Comparison of ENCODE assay signal across 25 mouse cellular contexts in the genomic region with DNA sequence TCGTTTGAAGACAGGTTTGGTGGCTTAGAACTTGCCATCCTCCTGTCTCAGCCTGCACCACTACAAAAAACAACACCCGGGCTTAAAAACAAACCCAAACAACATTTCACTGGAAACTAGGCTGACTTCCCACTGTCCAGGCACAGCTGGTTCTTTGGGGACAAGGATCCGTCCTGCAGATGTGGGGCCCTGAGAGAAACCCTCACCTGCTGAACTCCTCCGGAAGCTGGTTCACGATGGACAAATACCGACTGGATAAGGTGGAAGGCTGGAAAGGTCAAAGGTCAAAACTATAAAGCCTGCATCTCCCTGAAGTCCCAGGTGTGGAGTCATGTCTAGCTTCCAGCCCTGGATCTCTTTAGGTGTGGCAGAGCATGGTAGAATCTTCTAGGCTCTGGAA. TPM values are rescaled to one million over a fixed set of nuclear protein-coding genes. Genes with fewer than 3 reads are reported as not detected.
DNase-seq lines count a peak whose midpoint lies in the region; ATAC-seq and TF ChIP-seq lines count a peak whose summit lies in the region.
"Had no signal": no experiment of that assay in that cellular context is flagged by ENCODE, and none has a peak within 500 bp of the region (broad histone marks: within the 10 kb centered on the region; RNA-seq: fewer than 3 reads in every experiment).

No protein-coding gene starts in this region.

- intact Hi-C loops in heart, postnatal 10 days (cut with DNase I): loop anchor here (2.0 kb wide), 1 partner anchor 26 kb away; no protein-coding TSS in a partner anchor

- peak; percentile 34 for DNase-seq in cerebellum, adult 11-12 months
- DNase-seq in cerebellum, adult 11 months: no peak
- DNase-seq in heart, adult 11 months: peak; percentile 89
- DNase-seq in heart, postnatal 10 days: no peak
- DNase-seq in stomach, postnatal 0 days (ENCODE audit: low spot score): no peak
- DNase-seq: adrenal gland, postnatal 10 days; adrenal gland, postnatal 36 days; cerebellum, adult 8-10 months; cerebellum, postnatal 14 days; forebrain, postnatal 0 days; gastrocnemius, adult 2 months; gastrocnemius, postnatal 14 days; heart, adult 18-20 months; heart, postnatal 14 days; heart, postnatal 4 days had no signal

- H3K4me3 ChIP-seq in stomach, embryonic 15.5 days (replicated peaks): no peak overlapping the region
- H3K4me3 ChIP-seq in stomach, postnatal 0 days (ENCODE audit: low read depth, low read length): no peak overlapping the region
- no peak overlapping the region for H3K4me3 ChIP-seq in limb, embryonic 12.5 days (replicated peaks)
- no peak overlapping the region for H3K4me3 ChIP-seq in hindbrain, embryonic 12.5 days
- H3K4me3 ChIP-seq: forebrain, embryonic 10.5 days; gastrocnemius, adult 2 months; heart, embryonic 12.5 days; heart, embryonic 15.5 days; hindbrain, embryonic 15.5 days had no signal

- H3K9me3 ChIP-seq in stomach, embryonic 15.5 days: no peaks in the 10 kb centered on the region
- no peaks in the 10 kb centered on the region for H3K9me3 ChIP-seq in stomach, postnatal 0 days (ENCODE audit: control insufficient read depth, low read length)
- no peaks in the 10 kb centered on the region for H3K9me3 ChIP-seq in limb, embryonic 12.5 days
- H3K9me3 ChIP-seq in hindbrain, embryonic 12.5 days (replicated peaks): no peaks in the 10 kb centered on the region
- H3K9me3 ChIP-seq: forebrain, embryonic 10.5 days; G1E; heart, embryonic 12.5 days; heart, embryonic 15.5 days; hindbrain, embryonic 15.5 days had no signal

- no peak for TF ChIP-seq EP300 in stomach, postnatal 0 days (optimal IDR thresholded peaks at IDR 0.05)

- no peaks in the 10 kb centered on the region for H3K27me3 ChIP-seq in stomach, embryonic 15.5 days (replicated peaks)
- no peaks in the 10 kb centered on the region for H3K27me3 ChIP-seq in stomach, postnatal 0 days (ENCODE audit: control insufficient read depth, insufficient read depth, low read length)
- peaks cover 20% of the 10 kb centered on the region for H3K27me3 ChIP-seq in limb, embryonic 12.5 days
- peaks cover 69% of the 10 kb centered on the region for H3K27me3 ChIP-seq in hindbrain, embryonic 12.5 days
- H3K27me3 ChIP-seq: Patski had no signal

- no peaks in the 10 kb centered on the region for H3K36me3 ChIP-seq in stomach, embryonic 15.5 days
- H3K36me3 ChIP-seq in stomach, postnatal 0 days (ENCODE audit: control insufficient read depth, insufficient read depth, low read length): no peaks in the 10 kb centered on the region
- H3K36me3 ChIP-seq in limb, embryonic 12.5 days: no peaks in the 10 kb centered on the region
- no peaks in the 10 kb centered on the region for H3K36me3 ChIP-seq in hindbrain, embryonic 12.5 days
- H3K36me3 ChIP-seq: forebrain, embryonic 10.5 days; heart, embryonic 12.5 days; heart, embryonic 15.5 days; hindbrain, embryonic 15.5 days had no signal

- no peak overlapping the region for H3K9ac ChIP-seq in stomach, embryonic 15.5 days
- H3K9ac ChIP-seq in stomach, postnatal 0 days (ENCODE audit: low read length): no peak overlapping the region
- no peak overlapping the region for H3K9ac ChIP-seq in limb, embryonic 12.5 days (replicated peaks)
- H3K9ac ChIP-seq in hindbrain, embryonic 12.5 days: no peak overlapping the region
- H3K9ac ChIP-seq: forebrain, postnatal 0 days; heart, embryonic 12.5 days; heart, embryonic 15.5 days; hindbrain, embryonic 15.5 days had no signal

- TF ChIP-seq CTCF in stomach, postnatal 0 days (IDR thresholded peaks at IDR 0.05; ENCODE audit: low read depth): no peak

- no peak overlapping the region for H3K4me2 ChIP-seq in stomach, embryonic 15.5 days
- no peak overlapping the region for H3K4me2 ChIP-seq in stomach, postnatal 0 days (replicated peaks; ENCODE audit: low read depth)
- H3K4me2 ChIP-seq in limb, embryonic 12.5 days: no peak overlapping the region
- no peak overlapping the region for H3K4me2 ChIP-seq in hindbrain, embryonic 12.5 days (replicated peaks)
- H3K4me2 ChIP-seq: heart, embryonic 12.5 days; heart, embryonic 15.5 days; hindbrain, embryonic 15.5 days had no signal

- 0 out of 2 replicates have a peak overlapping the region, but pooled peaks have one; percentile 12 for H3K27ac ChIP-seq in stomach, embryonic 15.5 days
- H3K27ac ChIP-seq in stomach, postnatal 0 days (replicated peaks): no peak overlapping the region
- peak overlapping the region; percentile 62; the same call in 1 of the 2 replicates for H3K27ac ChIP-seq in limb, embryonic 12.5 days
- H3K27ac ChIP-seq in hindbrain, embryonic 12.5 days: no peak overlapping the region
- H3K27ac ChIP-seq: forebrain, embryonic 10.5 days; gastrocnemius, adult 2 months; heart, embryonic 15.5 days; hindbrain, embryonic 15.5 days had no signal

- WGBS in stomach, embryonic 15.5 days: 33% methylated on average over 6 of the region's 6 CpGs
- 44% methylated on average over 6 of the region's 6 CpGs for WGBS in stomach, postnatal 0 days
- 27% methylated on average over 6 of the region's 6 CpGs for WGBS in limb, embryonic 12.5 days
- 50% methylated on average over 6 of the region's 6 CpGs for WGBS in hindbrain, embryonic 12.5 days

- H3K4me1 ChIP-seq in stomach, embryonic 15.5 days: peaks cover 51% of the 10 kb centered on the region
- peaks cover 9% of the 10 kb centered on the region for H3K4me1 ChIP-seq in stomach, postnatal 0 days (replicated peaks; ENCODE audit: control insufficient read depth, insufficient read depth)
- peaks cover 87% of the 10 kb centered on the region for H3K4me1 ChIP-seq in limb, embryonic 12.5 days (replicated peaks)
- H3K4me1 ChIP-seq in hindbrain, embryonic 12.5 days: peaks cover 55% of the 10 kb centered on the region

- no peak for ATAC-seq in stomach, embryonic 15.5 days (ENCODE audit: insufficient read depth, low FRiP score, low read depth)
- ATAC-seq in stomach, postnatal 0 days (ENCODE audit: low FRiP score, low TSS enrichment): no peak
- ATAC-seq in limb, embryonic 12.5 days (ENCODE audit: insufficient number of reproducible peaks, insufficient read depth, low FRiP score, low TSS enrichment, low read depth): no peak
- no peak for ATAC-seq in hindbrain, embryonic 12.5 days (ENCODE audit: low FRiP score)
- ATAC-seq: forebrain, embryonic 14.5 days; forebrain, postnatal 0 days; Patski had no signal

RNA-seq across cellular contexts. Expression of gene Tle6, which starts 2.0 kb away (rescaled TPM):
- 10 to 100 TPM; 10.2 to 11.1 TPM for total RNA-seq in heart, postnatal 10 days (2021)
- 31.2 and 42.1 TPM in 2 replicates for polyA plus RNA-seq in stomach, embryonic 15.5 days (2015; fragmentation: Nextera tagmentation; extraction: Ambion mirVana)
- 7.6 and 8.9 TPM in 2 replicates for polyA plus RNA-seq in stomach, postnatal 0 days (2015; fragmentation: Nextera tagmentation; extraction: Ambion mirVana)
- 15.2 TPM in 2 replicates for polyA plus RNA-seq in limb, embryonic 12.5 days (2016; fragmentation: Nextera tagmentation; extraction: Ambion mirVana)
- 8.2 and 8.3 TPM in 2 replicates for polyA plus RNA-seq in hindbrain, embryonic 12.5 days (2016; fragmentation: Nextera tagmentation; extraction: Ambion mirVana)

RNA-seq across cellular contexts. Expression of gene BC025920, which starts 7.2 kb away (rescaled TPM):
- 1 to 10 TPM; 1.3 to 1.4 TPM for total RNA-seq in heart, postnatal 10 days (2021)
- 0.55 and 0.71 TPM in 2 replicates for polyA plus RNA-seq in stomach, embryonic 15.5 days (2015; fragmentation: Nextera tagmentation; extraction: Ambion mirVana)
- 0.24 and 0.35 TPM in 2 replicates for polyA plus RNA-seq in stomach, postnatal 0 days (2015; fragmentation: Nextera tagmentation; extraction: Ambion mirVana)
- polyA plus RNA-seq in limb, embryonic 12.5 days (2016; fragmentation: Nextera tagmentation; extraction: Ambion mirVana): 2.0 and 2.2 TPM in 2 replicates
- polyA plus RNA-seq in hindbrain, embryonic 12.5 days (2016; fragmentation: Nextera tagmentation; extraction: Ambion mirVana): 1.2 and 1.3 TPM in 2 replicates

RNA-seq across cellular contexts. Expression of gene Tle2, which starts 24.5 kb away (rescaled TPM):
- total RNA-seq in heart, postnatal 10 days (2021): 10 to 100 TPM in 1 of 2 experiments, 1 to 10 TPM in 1; 8.1 to 11.2 TPM
- polyA plus RNA-seq in stomach, embryonic 15.5 days (2015; fragmentation: Nextera tagmentation; extraction: Ambion mirVana): 28.8 and 35.6 TPM in 2 replicates
- 4.8 and 6.9 TPM in 2 replicates for polyA plus RNA-seq in stomach, postnatal 0 days (2015; fragmentation: Nextera tagmentation; extraction: Ambion mirVana)
- 39.4 and 45.6 TPM in 2 replicates for polyA plus RNA-seq in limb, embryonic 12.5 days (2016; fragmentation: Nextera tagmentation; extraction: Ambion mirVana)
- polyA plus RNA-seq in hindbrain, embryonic 12.5 days (2016; fragmentation: Nextera tagmentation; extraction: Ambion mirVana): 30.6 and 32.1 TPM in 2 replicates

RNA-seq across cellular contexts. Expression of gene Sirt6, which starts 28.7 kb away (rescaled TPM):
- 10 to 100 TPM; 12.8 to 14.2 TPM for total RNA-seq in heart, postnatal 10 days (2021)
- 32.9 and 33.3 TPM in 2 replicates for polyA plus RNA-seq in stomach, embryonic 15.5 days (2015; fragmentation: Nextera tagmentation; extraction: Ambion mirVana)
- 15.1 and 15.6 TPM in 2 replicates for polyA plus RNA-seq in stomach, postnatal 0 days (2015; fragmentation: Nextera tagmentation; extraction: Ambion mirVana)
- polyA plus RNA-seq in limb, embryonic 12.5 days (2016; fragmentation: Nextera tagmentation; extraction: Ambion mirVana): 55.8 and 57.5 TPM in 2 replicates
- polyA plus RNA-seq in hindbrain, embryonic 12.5 days (2016; fragmentation: Nextera tagmentation; extraction: Ambion mirVana): 52.7 and 55.5 TPM in 2 replicates

RNA-seq across cellular contexts. Expression of gene Ankrd24, which starts 29.5 kb away (rescaled TPM):
- total RNA-seq in heart, postnatal 10 days (2021): 10 to 100 TPM; 13.9 to 16.6 TPM
- 10.9 and 12.6 TPM in 2 replicates for polyA plus RNA-seq in stomach, embryonic 15.5 days (2015; fragmentation: Nextera tagmentation; extraction: Ambion mirVana)
- polyA plus RNA-seq in stomach, postnatal 0 days (2015; fragmentation: Nextera tagmentation; extraction: Ambion mirVana): 3.3 and 5.3 TPM in 2 replicates
- 10.1 and 10.4 TPM in 2 replicates for polyA plus RNA-seq in limb, embryonic 12.5 days (2016; fragmentation: Nextera tagmentation; extraction: Ambion mirVana)
- 8.6 and 10.5 TPM in 2 replicates for polyA plus RNA-seq in hindbrain, embryonic 12.5 days (2016; fragmentation: Nextera tagmentation; extraction: Ambion mirVana)

Comparison
In these comparisons a context has a peak if more than half of its experiments do, and no peak if none do; other contexts are left out.
1. DNase-seq: peak in cerebellum, adult 11-12 months (single experiment) and heart, adult 11 months (single experiment); none in cerebellum, adult 11 months (single experiment), heart, postnatal 10 days (0 of 2) and stomach, postnatal 0 days (single experiment).
2. H3K27ac ChIP-seq: peak in stomach, embryonic 15.5 days (single experiment) and limb, embryonic 12.5 days (single experiment); none in stomach, postnatal 0 days (single experiment) and hindbrain, embryonic 12.5 days (single experiment).